Mouse (Mus musculus) adrenal gland, postnatal 4 days (tissue): Measurements from ENCODE around the gene Gm21760. TPM values are rescaled to one million over a fixed set of nuclear protein-coding genes. Genes with fewer than 3 reads are reported as not detected.
"Not testable (repeated sequence)": the region's sequence is repeated elsewhere in the genome, so short reads cannot be mapped to it uniquely, and the experiment has no call there.

Experiments
- DNase-seq, 2 experiments: peaks; one replicate each; pipeline ENCODE4 v3.0.0; 2021 to 2022; ENCODE audit warnings: low spot score in 2 of 2, mixed read lengths in 2 of 2
- long read RNA-seq, 2 experiments: library from polyadenylated mRNA; stranded (forward); transcript quantifications; one replicate each; pipeline ENCODE4 v2.0.0; 2021
- total RNA-seq, 2 experiments: library from RNA; stranded (reverse); gene quantifications; 2 replicates each; pipeline ENCODE4 v1.2.3; 2021

Gm21760 gene
- not detected for total RNA-seq
- long read RNA-seq, experiment 1: 0 reads
- long read RNA-seq, experiment 2: 0 reads

GRCm38 (mm10) chrY:80133479-80133878, at the start of gene Gm21760:
Gene Gm21760, plus strand, starts transcription at chrY:80133779.
- DNase-seq: not testable (repeated sequence)
